Mouse (Mus musculus) induced T-regulatory cell, adult 2 months (primary cell): Measurements from ENCODE around the gene Ubash3b.
A peak's percentile ranks its signal among the peaks of the same experiment; 100 is the strongest.

ENCODE experiments used
- DNase-seq: peaks from one replicate; pipeline ENCODE4 v3.0.0-alpha.2; 2012; ENCODE audit warnings: low read depth

Ubash3b gene

DNA sequence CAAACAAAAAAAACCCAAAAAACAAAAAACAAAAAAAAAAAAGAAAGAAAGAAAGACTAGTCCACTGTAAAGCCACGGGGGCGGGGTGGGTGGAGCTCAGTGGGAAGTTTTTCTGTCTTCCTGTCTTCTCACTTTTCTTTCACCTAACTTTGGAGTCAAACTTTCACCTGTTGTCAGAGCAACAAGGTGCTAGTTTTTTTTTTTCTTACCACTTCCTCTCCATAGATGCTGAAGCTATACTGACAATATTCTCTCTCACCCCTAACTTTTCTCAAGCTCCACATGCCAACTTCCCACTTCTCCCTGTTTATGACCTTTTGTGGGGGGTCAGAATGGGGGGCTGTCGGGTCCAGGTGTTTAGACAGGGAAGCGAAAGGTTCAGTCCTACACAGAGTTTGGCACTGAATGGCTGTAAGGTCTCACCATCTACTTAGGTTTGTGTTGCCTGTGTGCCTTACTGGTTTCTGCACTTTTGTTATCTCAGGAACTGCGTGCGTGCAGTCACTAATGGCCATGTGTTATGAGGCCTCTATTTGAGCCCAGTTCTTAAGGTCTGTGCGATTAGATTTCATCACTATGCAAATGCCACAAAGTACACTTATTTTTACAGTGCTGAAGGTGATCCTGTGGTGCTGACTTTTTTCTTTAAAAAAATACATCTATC lies 164.2 kb downstream of the Ubash3b start:
- peak; percentile 66 for DNase-seq

DNA sequence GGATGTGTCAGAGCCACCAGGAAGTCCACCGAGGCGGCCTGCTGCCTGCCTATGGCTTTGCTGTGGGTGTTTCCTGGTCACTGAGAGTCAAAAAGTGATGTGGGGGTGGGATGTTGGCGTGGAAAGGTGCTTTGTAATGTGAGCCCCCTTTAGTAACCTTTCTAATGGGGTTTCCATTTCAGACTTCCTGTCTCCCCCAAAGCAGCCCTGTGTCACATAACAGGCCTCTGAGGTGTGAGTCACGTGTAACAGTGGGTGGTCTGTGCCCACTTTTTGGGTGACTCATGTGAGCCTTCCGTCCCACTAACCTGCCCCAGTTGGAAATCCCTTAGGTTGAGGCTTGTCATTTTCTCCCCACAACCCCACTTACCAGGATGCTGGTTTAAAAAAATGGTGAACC lies 167.4 kb downstream of the Ubash3b start:
- peak; percentile 16 for DNase-seq

DNA sequence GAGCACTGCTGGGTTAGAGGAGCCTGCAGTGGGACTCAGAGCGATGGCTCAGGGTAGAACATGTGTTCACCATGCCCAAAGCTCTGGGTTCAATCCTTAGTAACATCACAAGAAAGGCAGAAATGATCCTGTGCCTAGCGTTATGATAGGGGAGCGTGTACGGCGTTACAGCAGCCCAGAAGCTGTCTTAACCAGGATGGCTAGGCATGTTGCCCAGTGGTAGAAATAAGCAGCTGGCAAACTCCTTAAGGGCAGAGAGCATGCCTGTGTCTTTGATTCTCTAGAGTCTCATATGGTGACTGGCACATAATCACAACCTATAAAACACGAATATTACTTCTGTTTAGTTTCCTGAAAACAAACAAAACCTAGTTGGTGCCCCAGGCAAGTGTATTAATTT lies 170.0 kb downstream of the Ubash3b start:
- no peak for DNase-seq

DNA sequence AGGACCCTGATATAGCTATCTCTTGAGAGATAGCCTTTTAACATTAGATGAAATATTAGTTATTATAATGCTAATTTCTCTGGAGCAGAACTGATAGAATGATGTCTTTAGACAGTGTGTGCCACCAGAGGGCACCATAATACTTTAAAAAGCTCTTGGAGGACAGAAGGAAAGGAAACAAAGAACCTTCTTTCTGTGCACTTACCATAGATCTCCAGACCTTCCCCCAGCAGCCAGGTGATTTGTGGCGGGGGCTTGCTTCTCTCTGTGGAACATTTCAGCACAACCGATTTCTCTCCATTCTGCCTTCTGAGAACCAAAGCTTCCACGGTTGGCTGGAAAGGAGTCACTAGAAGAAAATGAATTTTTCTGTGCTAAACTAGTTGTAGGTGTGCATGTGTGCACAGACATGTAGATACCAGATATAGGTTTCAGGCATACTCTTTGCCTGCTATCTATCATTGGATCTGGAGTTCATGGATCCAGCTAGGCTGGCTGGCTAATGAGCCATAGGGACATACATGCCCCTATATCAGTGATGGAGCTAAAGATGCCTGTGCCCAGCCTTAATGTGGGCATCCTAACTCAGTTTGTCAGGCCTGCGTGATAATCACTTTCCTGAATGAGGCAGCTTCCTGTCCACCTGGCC lies 171.4 kb downstream of the Ubash3b start:
- DNase-seq: peak; percentile 80

DNA sequence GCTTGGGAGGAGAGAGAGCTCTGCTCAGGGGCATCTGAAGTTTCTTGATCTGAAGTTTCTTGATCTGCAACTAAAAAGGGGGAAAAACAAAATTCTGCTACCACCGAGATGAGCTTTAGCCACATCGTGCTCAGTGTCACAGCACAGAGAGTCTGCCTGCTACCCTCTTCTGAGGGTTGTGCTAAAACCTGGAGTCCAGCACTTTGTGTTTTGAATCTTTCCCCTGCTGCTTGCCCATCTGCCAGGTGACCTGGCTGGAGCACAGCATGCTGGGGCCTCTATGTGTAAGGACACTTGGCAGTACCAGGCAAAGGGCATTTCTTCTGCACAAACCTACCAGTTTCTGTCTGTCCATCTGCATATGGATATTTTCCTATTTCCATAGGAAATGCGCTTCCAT lies 177.2 kb downstream of the Ubash3b start:
- no peak for DNase-seq

DNA sequence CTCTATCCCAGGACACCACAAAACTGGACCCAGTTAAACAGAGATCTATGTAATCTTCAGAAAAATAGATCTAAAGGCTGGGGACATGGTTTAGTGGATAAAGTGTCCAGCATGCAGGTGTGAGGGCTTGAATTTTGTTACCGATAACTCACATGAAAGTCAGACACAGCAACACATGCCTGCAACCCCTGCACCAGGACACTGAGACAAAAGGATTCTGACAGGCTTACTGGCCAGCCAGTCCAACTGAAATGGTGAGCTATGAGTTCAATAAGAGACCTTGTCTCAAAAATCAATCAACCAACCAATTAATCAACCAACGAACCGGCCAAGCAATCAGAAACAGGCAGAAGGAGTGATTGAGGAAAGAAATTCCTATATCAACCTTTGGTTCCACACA lies 177.7 kb downstream of the Ubash3b start:
- no peak for DNase-seq

DNA sequence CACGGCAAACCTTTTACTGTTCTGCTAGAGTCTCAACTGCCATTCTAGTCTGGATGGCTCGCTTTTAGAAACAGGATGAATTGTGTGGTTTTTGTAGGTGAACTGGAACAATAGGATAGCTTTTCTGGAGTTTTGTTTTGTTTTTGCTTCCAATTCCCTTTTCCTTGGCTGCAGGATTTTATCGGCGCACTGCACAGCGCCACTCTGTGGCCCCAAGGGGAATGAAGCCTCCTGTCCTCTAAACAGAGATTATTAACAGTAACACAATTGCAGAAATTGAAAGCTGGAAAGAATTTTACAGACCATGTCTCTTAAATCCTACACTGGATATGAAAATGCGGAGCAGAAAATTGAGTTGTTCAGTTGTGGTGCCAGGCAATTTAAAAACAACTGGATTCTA lies 179.0 kb downstream of the Ubash3b start:
- no peak for DNase-seq

DNA sequence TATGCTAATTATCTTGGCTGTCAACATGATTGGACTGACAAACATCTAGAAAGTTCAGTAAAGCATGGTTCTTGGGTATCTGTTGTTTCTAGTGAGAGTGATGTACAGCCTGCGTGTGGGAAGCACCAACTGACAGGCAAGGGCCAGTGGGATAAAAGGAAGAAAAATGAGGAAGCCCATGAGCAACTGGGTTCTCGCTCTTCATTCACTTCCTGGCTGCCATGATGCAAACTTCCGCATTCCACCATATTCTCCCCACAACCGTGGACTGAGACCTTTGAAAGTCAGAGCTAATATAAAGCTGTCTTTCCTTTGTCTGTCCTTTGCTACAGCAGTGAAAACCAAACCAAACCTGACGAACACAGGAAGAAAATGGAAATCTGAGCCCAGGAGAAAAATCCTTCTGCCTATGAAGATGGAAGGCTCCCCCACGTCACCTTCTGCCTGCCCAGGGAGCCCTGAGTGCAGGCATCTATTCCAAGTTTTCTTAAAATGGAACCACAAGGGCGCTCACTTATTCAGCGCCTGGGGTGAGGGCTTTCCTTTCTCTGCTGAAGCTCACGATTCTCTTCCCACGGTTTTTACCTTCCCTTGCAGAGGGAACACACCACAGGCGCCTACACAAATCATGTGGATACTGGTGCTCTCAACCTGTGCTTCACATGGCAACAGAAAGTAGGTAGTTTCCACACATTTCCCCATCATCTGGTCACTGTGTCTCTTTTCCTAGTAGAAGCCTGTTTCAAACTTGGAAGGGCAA lies 187.3 kb downstream of the Ubash3b start:
- no peak for DNase-seq

DNA sequence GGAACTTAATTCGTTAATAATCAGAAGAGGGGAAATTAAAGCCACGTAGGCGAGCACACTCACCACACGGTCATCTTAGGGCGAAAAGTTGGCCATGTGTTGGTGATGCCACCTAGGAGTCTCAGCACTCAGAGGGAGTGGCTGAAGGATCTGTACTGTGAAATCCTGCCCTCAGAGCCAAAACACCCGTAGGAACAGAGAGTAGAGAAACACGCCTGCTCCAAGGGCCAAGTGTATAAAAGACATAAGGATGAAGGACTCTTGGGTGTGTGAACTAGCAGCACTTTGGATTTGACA lies 197.1 kb downstream of the Ubash3b start:
- DNase-seq: no peak

DNA sequence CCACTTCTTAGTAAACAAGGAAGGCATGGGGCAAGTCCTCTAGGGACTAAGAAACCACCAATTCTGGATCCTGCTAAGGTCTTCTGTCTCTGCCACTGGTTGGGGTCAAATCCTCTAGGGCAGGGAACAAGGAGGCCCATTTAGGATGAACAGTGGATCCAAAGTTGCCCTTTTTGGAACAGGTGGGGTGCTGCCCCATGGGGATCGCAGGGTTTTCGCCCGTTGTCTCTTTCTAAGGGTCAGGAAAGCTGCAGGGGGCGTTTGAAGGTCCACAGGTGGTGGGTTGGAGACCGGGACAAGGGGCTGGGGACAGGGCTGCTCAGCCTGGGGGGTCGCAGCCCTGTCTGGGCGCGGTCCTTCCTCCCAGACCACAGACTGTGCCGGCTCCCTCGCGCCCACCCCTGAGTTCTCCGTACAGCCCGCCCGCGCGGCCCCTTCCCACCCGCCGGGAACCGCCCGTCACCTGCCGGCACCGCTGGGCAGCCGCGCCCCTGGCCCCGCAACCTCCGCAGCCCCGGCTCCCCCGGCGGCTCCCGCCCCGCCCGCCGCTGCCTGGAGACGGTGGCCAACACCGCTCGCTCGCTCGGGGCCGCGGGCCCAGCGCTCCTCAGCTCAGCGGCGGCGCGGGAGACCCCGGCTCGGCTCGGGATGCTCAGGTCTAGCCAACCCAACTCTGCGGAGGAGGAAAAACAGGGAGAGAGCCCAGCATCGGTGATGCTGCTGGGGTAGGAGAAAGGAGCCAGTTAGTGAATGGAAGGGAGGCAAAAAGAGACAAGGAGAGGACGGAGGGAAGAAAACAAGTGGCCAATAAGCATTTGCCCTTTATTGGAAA lies 197.7 kb downstream of the Ubash3b start, which contains the start of gene Jhy:
Jhy (minus strand) TSS at position 533 of the 832 bp plus-strand sequence.
- DNase-seq: no peak

DNA sequence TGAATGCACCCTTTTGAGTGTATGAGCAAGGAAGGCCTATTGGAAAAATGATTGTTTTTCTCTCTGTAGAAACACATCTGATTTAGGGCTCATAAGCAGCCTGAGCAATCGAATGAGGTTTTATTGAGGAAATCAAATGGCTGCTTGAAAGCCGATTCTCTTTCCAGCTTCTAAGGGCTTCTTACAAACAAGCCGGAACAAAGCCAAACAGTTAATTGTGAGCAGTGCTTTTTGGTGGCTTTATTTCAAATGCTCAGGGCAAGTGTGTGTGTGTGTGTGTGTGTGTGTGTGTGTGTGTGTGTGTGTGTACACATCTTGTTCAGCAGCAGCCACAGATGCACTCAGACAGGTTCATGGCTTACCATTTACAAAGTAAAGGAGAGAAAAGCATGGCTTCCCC lies 200.1 kb downstream of the Ubash3b start:
- DNase-seq: no peak
